ENCODE assay signal across 11 mouse cellular contexts in the genomic region with DNA sequence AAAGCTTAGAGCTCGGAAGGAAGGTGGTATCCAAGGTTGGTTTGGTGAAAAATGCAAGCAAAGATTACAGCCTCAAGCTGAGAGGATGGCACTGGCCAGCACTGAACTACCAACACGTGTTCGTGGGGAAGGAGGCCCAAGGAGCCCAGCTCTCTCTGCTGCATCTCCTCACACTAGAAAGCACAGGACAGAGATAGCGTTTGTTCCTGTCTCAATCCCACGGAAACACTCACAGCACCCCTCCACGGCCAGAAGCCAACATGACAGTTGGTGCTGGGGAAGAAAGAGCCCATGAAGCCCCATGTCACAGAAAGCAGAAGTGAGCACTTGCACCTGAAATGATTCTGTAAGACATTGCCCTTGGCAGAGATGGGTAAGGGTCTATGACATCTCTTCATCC. TPM values are rescaled to one million over a fixed set of nuclear protein-coding genes. Genes with fewer than 3 reads are reported as not detected.
A peak's percentile ranks its signal among the peaks of the same experiment; 100 is the strongest.
DNase-seq lines count a peak whose midpoint lies in the region; ATAC-seq and TF ChIP-seq lines count a peak whose summit lies in the region.
"Had no signal": no experiment of that assay in that cellular context is flagged by ENCODE, and none has a peak within 500 bp of the region (broad histone marks: within the 10 kb centered on the region; RNA-seq: fewer than 3 reads in every experiment).

No protein-coding gene starts in this region.

- ATAC-seq in midbrain, embryonic 14.5 days (ENCODE audit: low FRiP score, low TSS enrichment): no peak
- no peak for ATAC-seq in midbrain, postnatal 0 days (ENCODE audit: low FRiP score)
- ATAC-seq in liver, embryonic 11.5 days (replicated peaks; ENCODE audit: low FRiP score): no peak
- ATAC-seq in forebrain, embryonic 14.5 days: no peak
- ATAC-seq: forebrain, embryonic 13.5 days had no signal

- 48% methylated on average over 6 of the region's 6 CpGs for WGBS in midbrain, embryonic 14.5 days
- WGBS in midbrain, postnatal 0 days: 52% methylated on average over 6 of the region's 6 CpGs
- whole genome bisulfite sequencing in cerebellum, adult 2 months: 9% methylated on average over 6 of the region's 6 CpGs
- 32% methylated on average over 6 of the region's 6 CpGs for WGBS in liver, embryonic 11.5 days
- 75% methylated on average over 6 of the region's 6 CpGs for WGBS in kidney, adult 2 months
- 48% methylated on average over 6 of the region's 6 CpGs for WGBS in forebrain, embryonic 14.5 days

- H3K4me2 ChIP-seq in midbrain, embryonic 14.5 days (ENCODE audit: low read length): 0 out of 2 replicates have a peak overlapping the region, but pooled peaks have one; percentile 8
- no peak overlapping the region for H3K4me2 ChIP-seq in midbrain, postnatal 0 days (ENCODE audit: low read depth, low read length, poor library complexity, severe bottlenecking)
- peak overlapping the region; percentile 62 for H3K4me2 ChIP-seq in liver, embryonic 11.5 days
- no peak overlapping the region for H3K4me2 ChIP-seq in forebrain, embryonic 14.5 days (ENCODE audit: low read length)
- H3K4me2 ChIP-seq: forebrain, embryonic 13.5 days; neural tube, embryonic 13.5 days had no signal

- no peaks in the 10 kb centered on the region for H3K4me1 ChIP-seq in midbrain, embryonic 14.5 days (ENCODE audit: control insufficient read depth, insufficient read depth, low read length)
- H3K4me1 ChIP-seq in midbrain, postnatal 0 days (ENCODE audit: insufficient read depth, low read length): no peaks in the 10 kb centered on the region
- H3K4me1 ChIP-seq in cerebellum, adult 2 months (ENCODE audit: control insufficient read depth, insufficient read depth, low read length): peaks cover 8% of the 10 kb centered on the region
- peaks cover 9% of the 10 kb centered on the region for H3K4me1 ChIP-seq in liver, embryonic 11.5 days (replicated peaks; ENCODE audit: control insufficient read depth, insufficient read depth, low read length)
- no peaks in the 10 kb centered on the region for H3K4me1 ChIP-seq in kidney, adult 2 months (ENCODE audit: control insufficient read depth, insufficient read depth, low read length)
- H3K4me1 ChIP-seq in forebrain, embryonic 14.5 days (ENCODE audit: control insufficient read depth, insufficient read depth, low read length): no peaks in the 10 kb centered on the region
- H3K4me1 ChIP-seq: forebrain, embryonic 13.5 days; neural tube, embryonic 13.5 days had no signal

- no peaks in the 10 kb centered on the region for H3K9me3 ChIP-seq in midbrain, embryonic 14.5 days (ENCODE audit: control insufficient read depth, low read length)
- H3K9me3 ChIP-seq in midbrain, postnatal 0 days (ENCODE audit: low read length): no peaks in the 10 kb centered on the region
- no peaks in the 10 kb centered on the region for H3K9me3 ChIP-seq in liver, embryonic 11.5 days (ENCODE audit: control insufficient read depth, low read length)
- H3K9me3 ChIP-seq in forebrain, embryonic 14.5 days (replicated peaks; ENCODE audit: control insufficient read depth, low read length): no peaks in the 10 kb centered on the region
- H3K9me3 ChIP-seq: forebrain, embryonic 13.5 days; neural tube, embryonic 13.5 days had no signal

- no peak overlapping the region for H3K27ac ChIP-seq in midbrain, embryonic 14.5 days (replicated peaks; ENCODE audit: low read depth, low read length)
- no peak overlapping the region for H3K27ac ChIP-seq in midbrain, postnatal 0 days (ENCODE audit: low read depth, low read length)
- H3K27ac ChIP-seq in cerebellum, adult 2 months (ENCODE audit: insufficient read depth, low read length): no peak overlapping the region
- no peak overlapping the region for H3K27ac ChIP-seq in liver, embryonic 11.5 days (ENCODE audit: low read depth, low read length)
- H3K27ac ChIP-seq in kidney, adult 2 months (ENCODE audit: insufficient read depth, low read depth, low read length): no peak overlapping the region
- no peak overlapping the region for H3K27ac ChIP-seq in forebrain, embryonic 14.5 days (ENCODE audit: low read depth, low read length)
- H3K27ac ChIP-seq: forebrain, embryonic 13.5 days; kidney, postnatal 0 days; neural tube, embryonic 13.5 days had no signal

- no peak overlapping the region for H3K9ac ChIP-seq in midbrain, embryonic 14.5 days (replicated peaks; ENCODE audit: low read length)
- H3K9ac ChIP-seq in midbrain, postnatal 0 days (replicated peaks; ENCODE audit: low read length, poor library complexity, severe bottlenecking): no peak overlapping the region
- H3K9ac ChIP-seq in liver, embryonic 11.5 days (ENCODE audit: low read depth, low read length): peak overlapping the region; percentile 20; the same call in 1 of the 2 replicates
- H3K9ac ChIP-seq in forebrain, embryonic 14.5 days (ENCODE audit: low read length): no peak overlapping the region
- H3K9ac ChIP-seq: forebrain, embryonic 13.5 days; neural tube, embryonic 13.5 days had no signal

- no peak for TF ChIP-seq CTCF in midbrain, postnatal 0 days (IDR thresholded peaks at IDR 0.05)
- TF ChIP-seq CTCF in cerebellum, adult 2 months (IDR thresholded peaks at IDR 0.05; ENCODE audit: borderline replicate concordance, insufficient read depth, low read depth, low read length): peak; percentile 57; the same call in 1 of the 2 replicates
- no peak for TF ChIP-seq CTCF in kidney, adult 2 months (conservative IDR thresholded peaks at IDR 0.05; ENCODE audit: insufficient read depth, insufficient read length, low read depth, low read length)

- 0 out of 2 replicates have a peak, but pooled peaks cover 2% of the 10 kb centered on the region for H3K36me3 ChIP-seq in midbrain, embryonic 14.5 days (ENCODE audit: control insufficient read depth, insufficient read depth, low read length)
- no peaks in the 10 kb centered on the region for H3K36me3 ChIP-seq in midbrain, postnatal 0 days (ENCODE audit: insufficient read depth, low read length)
- no peaks in the 10 kb centered on the region for H3K36me3 ChIP-seq in liver, embryonic 11.5 days (ENCODE audit: control insufficient read depth, insufficient read depth, low read length)
- no peaks in the 10 kb centered on the region for H3K36me3 ChIP-seq in kidney, adult 2 months (ENCODE audit: control insufficient read depth, insufficient read depth, low read length)
- H3K36me3 ChIP-seq in forebrain, embryonic 14.5 days (ENCODE audit: control insufficient read depth, insufficient read depth, low read length): peaks cover 61% of the 10 kb centered on the region

- no peak for DNase-seq in midbrain, embryonic 14.5 days
- no peak for DNase-seq in midbrain, postnatal 0 days (ENCODE audit: low spot score)
- peak; percentile 76 to 84 for DNase-seq in cerebellum, adult 2 months
- DNase-seq in liver, embryonic 11.5 days (ENCODE audit: low spot score): no peak
- DNase-seq in spleen, postnatal 36 days (ENCODE audit: low spot score in 2 of 2): peak; percentile 75 to 79
- no peak for DNase-seq in kidney, adult 2 months
- DNase-seq in forebrain, embryonic 14.5 days (ENCODE audit: low spot score): no peak

- no peak for TF ChIP-seq POLR2A in cerebellum, adult 2 months (IDR thresholded peaks at IDR 0.05; ENCODE audit: borderline replicate concordance, insufficient read depth, low read length)
- no peak for TF ChIP-seq POLR2A in kidney, adult 2 months (IDR thresholded peaks at IDR 0.05; ENCODE audit: low read depth, low read length)

- no peak overlapping the region for H3K4me3 ChIP-seq in midbrain, embryonic 14.5 days (replicated peaks; ENCODE audit: low read depth, low read length)
- no peak overlapping the region for H3K4me3 ChIP-seq in midbrain, postnatal 0 days (ENCODE audit: low read depth, low read length)
- H3K4me3 ChIP-seq in cerebellum, adult 2 months (replicated peaks; ENCODE audit: insufficient read depth, low read depth, low read length): no peak overlapping the region
- H3K4me3 ChIP-seq in liver, embryonic 11.5 days (ENCODE audit: low read depth, low read length): peak overlapping the region; percentile 28
- no peak overlapping the region for H3K4me3 ChIP-seq in kidney, adult 2 months (ENCODE audit: insufficient read depth, low read depth, low read length)
- H3K4me3 ChIP-seq in forebrain, embryonic 14.5 days (ENCODE audit: low read depth, low read length): no peak overlapping the region
- H3K4me3 ChIP-seq: forebrain, embryonic 13.5 days; neural tube, embryonic 13.5 days had no signal

- H3K27me3 ChIP-seq in midbrain, embryonic 14.5 days (ENCODE audit: control insufficient read depth, insufficient read depth, low read length): no peaks in the 10 kb centered on the region
- no peaks in the 10 kb centered on the region for H3K27me3 ChIP-seq in midbrain, postnatal 0 days (ENCODE audit: insufficient read depth, low read length)
- H3K27me3 ChIP-seq in cerebellum, adult 2 months (ENCODE audit: control insufficient read depth, insufficient read depth, low read length): no peaks in the 10 kb centered on the region
- H3K27me3 ChIP-seq in liver, embryonic 11.5 days (replicated peaks; ENCODE audit: control insufficient read depth, insufficient read depth, low read length): no peaks in the 10 kb centered on the region
- no peaks in the 10 kb centered on the region for H3K27me3 ChIP-seq in kidney, adult 2 months (replicated peaks; ENCODE audit: control insufficient read depth, insufficient read depth, low read length)
- H3K27me3 ChIP-seq in forebrain, embryonic 14.5 days (replicated peaks; ENCODE audit: control insufficient read depth, insufficient read depth, low read length): no peaks in the 10 kb centered on the region
- H3K27me3 ChIP-seq: forebrain, embryonic 13.5 days; neural tube, embryonic 13.5 days had no signal

RNA-seq across cellular contexts. Expression of a gene that starts 37.4 kb away (rescaled TPM):
- polyA plus RNA-seq in midbrain, embryonic 14.5 days (2014; fragmentation: Nextera tagmentation; extraction: Ambion mirVana): not detected in 2 replicates
- 0.05 TPM in 1 of 2 replicates, not detected in the other for total RNA-seq in midbrain, postnatal 0 days (2014; rRNA removed)
- polyA plus RNA-seq in midbrain, postnatal 0 days (2015; fragmentation: Nextera tagmentation; extraction: Ambion mirVana): not detected in 2 replicates
- polyA plus RNA-seq in cerebellum, adult 2 months (2012; rRNA removed): 0.06 and 0.11 TPM in 2 replicates
- 10.1 and 10.4 TPM in 2 replicates for polyA plus RNA-seq in liver, embryonic 11.5 days (2014; fragmentation: Nextera tagmentation; extraction: Ambion mirVana)
- polyA plus RNA-seq in kidney, adult 2 months (2012; rRNA removed): 0.10 and 0.11 TPM in 2 replicates
- not detected in 2 replicates for polyA plus RNA-seq in forebrain, embryonic 14.5 days (2014; fragmentation: Nextera tagmentation; extraction: Ambion mirVana)
- total RNA-seq: liver, adult 2 months had no signal
- polyA plus RNA-seq: forebrain, embryonic 13.5 days; kidney, postnatal 0 days; neural tube, embryonic 13.5 days had no signal

Comparison
In these comparisons a context has a peak if more than half of its experiments do, and no peak if none do; other contexts are left out.
1. H3K4me2 ChIP-seq: peak in midbrain, embryonic 14.5 days (single experiment) and liver, embryonic 11.5 days (single experiment); none in midbrain, postnatal 0 days (single experiment) and forebrain, embryonic 14.5 days (single experiment).
2. DNase-seq: peak in cerebellum, adult 2 months (2 of 2) and spleen, postnatal 36 days (2 of 2); none in midbrain, embryonic 14.5 days (single experiment), midbrain, postnatal 0 days (single experiment), liver, embryonic 11.5 days (single experiment), kidney, adult 2 months (single experiment) and forebrain, embryonic 14.5 days (single experiment).